Mouse (Mus musculus) brain, embryonic 14.5 days (tissue): ENCODE data around the gene Ackr1.

Experiments
- CTCF ChIP-seq: fragments of 200-500 bp; IDR thresholded peaks from 2 replicates; pipeline ENCODE4 v1.5.1; 2012; ENCODE audit warnings: inconsistent platforms, mild to moderate bottlenecking, moderate library complexity, borderline replicate concordance; ENCODE audit not compliant: insufficient read depth, insufficient read length; ENCODE audit errors: extremely low read depth
- POLR2A ChIP-seq: fragments of 200-500 bp; IDR thresholded peaks from 2 replicates; pipeline ENCODE4 v1.6.1; 2012; ENCODE audit warnings: mild to moderate bottlenecking, inconsistent platforms, borderline replicate concordance; ENCODE audit not compliant: poor library complexity, insufficient read depth, insufficient read length, severe bottlenecking; ENCODE audit errors: extremely low read depth

DNA sequence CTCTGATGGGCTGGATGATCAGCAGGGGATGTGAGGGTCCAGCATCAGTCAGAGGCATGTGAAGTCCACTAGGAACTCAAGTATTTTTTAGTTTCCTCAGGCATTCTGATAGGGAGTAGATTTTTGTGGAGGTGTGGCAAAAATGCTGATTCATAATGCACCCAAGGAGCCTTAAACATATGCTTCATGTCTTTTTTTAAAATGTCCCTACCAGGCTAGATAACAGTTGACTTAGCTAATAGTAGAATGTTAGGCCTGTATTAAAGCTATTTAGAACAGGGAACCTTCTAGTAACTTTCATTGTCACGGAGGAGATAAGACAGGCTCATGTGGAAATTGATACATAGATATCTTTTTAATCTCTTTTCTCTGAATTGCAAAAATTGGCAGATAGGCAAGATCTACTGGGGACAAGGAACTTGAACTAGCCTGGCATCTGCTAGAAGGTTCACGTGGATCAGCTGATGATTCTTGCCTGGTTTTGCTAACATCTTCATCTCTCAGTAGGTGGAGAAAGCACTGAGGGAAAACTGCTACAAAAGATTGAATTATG lies 15.5 kb downstream of the Ackr1 start:
- no peak for TF ChIP-seq POLR2A
- TF ChIP-seq CTCF: no peak
